Mouse (Mus musculus): Measurements from ENCODE around the gene Pigyl.

Pigyl gene

GRCm38 (mm10) chr9:22196412-22196811, 39.8 kb downstream of the Pigyl start:
- DNase-seq (ENCODE audit: low read depth), result no peak
